Mouse (Mus musculus): ENCODE data around the gene Ak1.

The Ak1 gene

DNA sequence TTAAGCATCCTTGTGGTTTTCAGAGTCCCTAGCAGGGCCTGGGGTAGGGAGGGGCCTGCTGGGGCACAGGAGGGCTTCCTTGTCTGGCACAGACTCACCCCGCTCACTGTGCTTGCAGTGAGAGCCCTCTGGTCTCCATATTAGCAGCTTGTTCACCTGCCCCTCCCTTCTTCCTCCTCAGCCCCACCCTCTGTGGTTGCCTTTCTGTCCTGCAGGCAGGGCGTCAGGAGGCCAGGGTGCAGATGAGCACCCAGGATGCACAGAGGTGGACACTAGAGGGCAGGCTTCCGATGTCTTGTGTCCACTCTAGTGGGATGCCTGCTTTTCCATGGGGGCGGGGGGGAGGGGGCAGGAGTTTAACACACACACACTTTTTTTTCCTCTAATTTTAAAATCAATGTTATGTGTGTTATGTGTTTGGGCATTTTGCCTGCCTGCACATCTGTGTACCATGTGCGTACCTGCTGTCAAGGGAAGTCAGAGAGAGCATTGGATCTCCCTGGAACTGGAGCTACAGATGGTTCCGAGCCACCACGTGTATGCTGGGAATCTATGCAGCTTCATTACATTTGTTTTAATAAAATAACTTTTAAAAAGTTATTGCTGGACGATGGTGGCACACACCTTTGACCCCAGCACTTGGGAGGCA is 20.0 kb upstream of the Ak1 start:
- peak; percentile 64 for DNase-seq

GRCm38 (mm10) chr2:32602600-32603054 is 18.9 kb upstream of the Ak1 start:
- DNase-seq: peak; percentile 95

DNA sequence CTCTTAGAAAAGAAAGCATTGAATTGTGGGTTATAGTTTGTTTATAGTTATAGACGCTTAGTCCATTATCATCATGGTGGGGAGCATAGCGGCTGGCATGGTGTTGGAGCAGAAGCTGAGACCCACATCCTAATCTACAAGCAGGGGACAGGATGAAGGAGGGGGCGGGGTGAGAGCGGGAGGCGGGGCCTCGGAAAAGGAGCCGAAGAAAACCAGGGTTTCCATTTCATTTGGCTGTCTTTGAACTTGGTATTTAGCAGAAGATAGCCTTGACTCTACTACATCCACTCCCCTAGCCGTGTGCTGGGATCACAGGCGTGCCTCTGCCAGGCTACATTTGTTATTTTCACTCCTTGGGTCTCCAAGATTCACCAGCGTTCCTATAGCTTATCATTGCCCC is 16.9 kb upstream of the Ak1 start:
- no peak for DNase-seq

DNA sequence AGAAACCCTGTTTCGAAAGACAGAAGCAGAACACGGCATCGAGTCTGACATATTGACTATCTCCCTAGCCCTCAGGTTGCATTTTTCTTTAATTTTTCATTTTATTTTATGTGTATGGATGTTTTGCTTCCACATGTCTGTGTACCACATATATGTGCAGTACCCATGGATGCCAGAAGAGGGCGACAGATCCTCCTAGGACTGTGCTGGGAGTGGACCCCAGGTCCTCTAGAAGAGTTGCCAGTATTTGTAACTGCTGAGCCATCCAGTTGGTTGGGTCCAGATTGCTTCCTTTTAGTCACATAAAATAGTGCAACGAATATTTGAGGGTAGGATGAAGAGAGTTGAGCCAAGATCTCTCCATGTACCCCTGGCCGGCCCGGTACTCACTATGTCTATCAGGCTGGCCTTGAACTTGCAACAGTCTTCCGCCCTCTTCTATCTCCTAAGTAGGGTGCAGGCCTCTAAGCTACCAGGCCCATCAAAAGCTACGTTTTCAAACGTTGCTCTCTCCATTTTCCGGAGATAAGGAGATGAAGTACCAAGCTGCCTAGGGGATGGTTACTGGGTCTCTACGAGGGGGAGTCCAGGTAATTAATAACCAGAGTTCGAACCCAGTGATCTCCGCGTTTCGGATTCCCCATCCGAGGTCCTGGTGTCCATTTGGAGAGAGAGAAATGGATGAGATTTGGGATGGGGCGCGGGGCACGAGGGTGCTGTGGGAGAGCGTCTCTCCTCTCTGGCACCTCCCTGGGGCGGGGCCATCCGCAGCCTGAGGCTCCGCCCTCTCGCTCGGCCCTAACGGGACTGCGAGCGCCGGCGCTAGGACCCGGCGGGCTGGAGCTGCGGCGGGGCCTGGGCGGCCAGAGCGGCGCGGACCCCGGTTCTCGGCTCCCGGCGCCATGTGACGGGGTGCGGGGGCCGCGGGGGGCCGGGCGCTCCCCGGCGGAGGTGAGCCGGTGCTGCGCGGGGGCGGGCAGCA is 15.1 kb upstream of the Ak1 start:
- peak; percentile 92 for DNase-seq

DNA sequence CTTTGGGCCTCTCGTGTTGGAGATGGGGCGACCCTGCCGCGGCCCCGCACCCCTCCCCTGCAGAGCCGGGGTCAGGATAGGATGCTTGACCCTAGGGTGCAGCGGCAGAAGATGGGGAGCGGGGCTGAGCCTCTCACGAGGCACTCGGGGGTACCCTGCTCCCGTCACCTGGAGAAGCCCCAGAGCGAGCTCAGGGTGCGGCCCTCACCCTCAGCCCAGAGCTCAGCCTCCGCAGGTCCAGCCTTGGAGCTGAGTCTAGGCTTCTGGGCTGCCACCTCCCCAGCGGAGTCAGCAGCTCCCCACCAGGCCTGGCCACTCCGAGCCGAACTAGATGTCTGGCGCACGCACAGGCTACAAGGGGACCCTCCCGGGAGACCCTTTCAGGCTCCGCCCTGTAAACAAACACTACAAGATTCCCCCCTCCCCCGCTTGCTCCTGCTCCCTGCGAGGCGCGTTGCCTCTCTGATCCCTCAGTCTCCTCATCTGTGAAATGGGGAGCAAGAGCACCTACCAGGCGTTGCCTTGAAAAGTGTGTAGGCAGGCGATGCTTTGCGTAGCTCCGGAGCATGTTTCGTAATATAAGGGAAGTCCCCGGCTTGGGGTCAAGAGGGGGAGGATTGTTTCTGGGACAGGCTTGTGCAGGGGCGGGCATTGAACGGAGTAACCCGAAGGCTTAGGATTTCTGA is 14.2 kb upstream of the Ak1 start:
- DNase-seq: peak; percentile 65

- peak; percentile 76 for DNase-seq
Measured at GRCm38 (mm10) chr2:32608141-32608777, 13.3 kb upstream of the Ak1 start.

GRCm38 (mm10) chr2:32608778-32609435 is 12.7 kb upstream of the Ak1 start:
- DNase-seq: no peak

DNA sequence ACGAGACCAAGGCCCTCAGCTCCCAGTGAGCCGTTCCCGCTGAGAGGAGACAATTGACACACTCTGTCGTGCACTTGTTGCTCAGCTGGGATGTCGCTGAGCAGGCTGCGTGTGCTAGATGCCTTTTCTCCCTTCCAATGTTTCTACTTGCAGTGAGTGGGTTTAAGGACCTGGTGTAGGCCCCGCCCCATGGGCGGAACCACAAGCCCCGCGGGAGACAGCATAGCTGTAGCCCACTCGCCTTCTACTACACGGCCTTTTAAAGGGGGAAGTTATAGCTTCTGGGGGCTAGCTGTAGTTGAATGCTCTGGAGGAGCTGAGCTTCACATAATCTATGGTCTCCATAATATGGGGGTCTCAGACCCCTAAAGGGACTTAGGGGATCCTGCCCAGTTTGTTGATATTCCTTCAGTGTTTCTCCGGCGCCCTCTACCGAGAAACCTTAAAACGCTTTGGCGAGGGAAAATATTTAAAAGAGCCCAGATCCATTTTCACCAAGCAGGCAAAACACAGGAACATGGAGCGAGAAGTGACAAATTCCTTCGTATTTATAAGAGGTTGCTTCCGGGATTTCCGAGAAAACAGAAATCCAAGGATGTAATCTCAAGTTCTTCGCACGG is 10.8 kb upstream of the Ak1 start:
- peak; percentile 69 for DNase-seq

- no peak for DNase-seq
Measured at GRCm38 (mm10) chr2:32612274-32612673, 9.3 kb upstream of the Ak1 start.

- no peak for DNase-seq
Measured at GRCm38 (mm10) chr2:32617109-32617508, 4.4 kb upstream of the Ak1 start.

- DNase-seq: no peak
Measured at GRCm38 (mm10) chr2:32617601-32618000, 4.0 kb upstream of the Ak1 start.

DNA sequence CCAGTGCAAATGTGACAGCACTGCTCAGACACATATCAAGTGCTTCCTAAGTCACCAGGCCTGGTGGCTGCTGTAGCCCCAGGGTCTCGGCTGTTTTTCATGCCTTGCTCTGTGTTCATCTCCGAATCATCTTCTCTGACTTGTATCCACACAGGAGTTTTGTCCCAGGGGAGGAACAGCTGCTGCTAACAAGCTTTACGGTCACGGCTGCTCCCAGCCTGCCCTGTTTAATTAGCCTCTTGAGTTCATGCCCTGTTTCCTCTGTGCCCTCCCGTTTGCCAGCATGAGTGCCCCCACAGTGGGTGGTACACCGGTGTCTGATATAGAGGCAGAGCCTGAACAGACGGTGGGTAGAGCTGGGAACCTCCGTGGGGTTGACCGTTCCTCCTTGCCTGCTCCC is 3.5 kb upstream of the Ak1 start:
- no peak for DNase-seq

DNA sequence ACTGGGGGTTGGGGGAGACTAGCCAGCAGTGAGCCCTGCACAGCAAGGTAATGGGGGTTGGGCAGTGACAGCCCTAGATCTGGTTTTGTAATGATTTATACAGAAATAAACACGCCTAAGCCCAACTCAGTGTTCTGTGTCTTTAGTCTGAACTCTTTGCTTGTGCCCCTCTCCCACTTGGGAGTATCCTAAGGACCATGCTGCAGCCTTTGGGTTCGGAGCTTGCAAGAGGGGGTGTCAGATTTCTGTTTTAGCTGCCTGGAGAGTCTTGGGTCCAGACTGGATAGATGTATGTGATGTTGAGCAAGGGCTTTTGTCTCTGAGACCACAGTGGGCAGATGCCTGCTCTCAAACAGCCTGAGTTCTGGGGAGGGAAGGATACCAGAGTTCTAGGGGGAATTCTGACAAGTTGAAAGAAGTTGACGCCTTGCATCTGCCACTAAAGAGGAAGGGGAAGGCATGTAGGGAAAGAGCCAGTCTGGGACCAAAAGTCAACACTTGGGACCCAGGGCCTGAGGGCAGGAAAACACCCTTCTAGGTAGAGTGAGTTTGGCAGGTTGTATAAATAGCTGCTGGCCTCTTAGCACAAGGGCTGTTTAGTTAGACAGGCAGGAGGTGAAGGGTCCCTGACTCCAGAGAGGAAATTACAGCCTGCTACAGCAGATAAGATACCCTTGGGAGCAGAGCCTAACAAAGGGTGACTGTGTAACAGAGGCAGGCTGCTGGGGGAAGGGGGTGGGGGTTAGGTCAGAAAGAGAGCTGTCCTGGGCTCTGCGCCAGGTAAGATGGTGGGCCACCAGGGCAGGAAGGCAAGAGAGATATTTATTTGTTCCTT is 659 bp upstream of the Ak1 start:
- peak; percentile 86 for DNase-seq

GRCm38 (mm10) chr2:32624111-32624748 is 2.7 kb downstream of the Ak1 start:
- no peak for DNase-seq

GRCm38 (mm10) chr2:32625212-32625872 is 3.8 kb downstream of the Ak1 start:
- DNase-seq: peak; percentile 85

GRCm38 (mm10) chr2:32625873-32626694 is 4.5 kb downstream of the Ak1 start:
- no peak for DNase-seq

DNA sequence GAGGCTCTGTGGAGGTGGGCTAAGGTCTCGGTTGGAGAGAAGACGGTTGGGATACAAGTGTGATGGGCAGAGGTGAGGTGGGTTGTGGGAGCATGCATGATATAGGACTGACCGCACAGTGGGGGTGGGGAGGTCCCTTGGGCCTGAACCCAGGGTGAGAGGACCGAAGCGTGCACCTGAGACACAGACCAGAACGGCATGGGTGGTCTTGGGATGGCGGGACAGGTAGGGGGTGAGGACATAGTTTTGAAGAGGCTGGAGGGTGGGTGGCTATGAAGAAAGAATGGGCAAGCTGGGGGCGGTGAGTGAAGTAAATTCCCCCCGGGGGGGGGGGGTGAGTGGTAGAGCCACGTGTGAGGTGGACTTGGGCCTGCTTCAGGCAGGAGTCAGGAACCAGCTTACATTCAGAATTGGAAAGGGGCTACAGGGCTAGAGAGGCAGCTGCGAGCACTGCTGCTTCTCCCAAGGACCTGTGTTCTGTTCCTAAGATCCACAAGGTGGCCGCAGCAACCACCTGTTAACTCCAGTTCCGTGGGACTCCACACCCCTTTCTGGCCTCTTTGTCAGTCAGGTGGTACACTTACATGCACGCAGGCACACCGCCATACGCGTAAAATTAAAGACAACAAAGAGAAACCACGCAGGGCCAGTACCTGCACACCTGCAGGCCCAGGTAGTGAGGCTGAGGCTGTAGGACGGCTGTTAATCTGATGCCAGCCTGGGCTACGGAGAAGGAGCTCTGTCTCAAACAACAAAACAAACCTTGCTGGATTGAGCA is 5.9 kb downstream of the Ak1 start:
- DNase-seq: no peak

DNA sequence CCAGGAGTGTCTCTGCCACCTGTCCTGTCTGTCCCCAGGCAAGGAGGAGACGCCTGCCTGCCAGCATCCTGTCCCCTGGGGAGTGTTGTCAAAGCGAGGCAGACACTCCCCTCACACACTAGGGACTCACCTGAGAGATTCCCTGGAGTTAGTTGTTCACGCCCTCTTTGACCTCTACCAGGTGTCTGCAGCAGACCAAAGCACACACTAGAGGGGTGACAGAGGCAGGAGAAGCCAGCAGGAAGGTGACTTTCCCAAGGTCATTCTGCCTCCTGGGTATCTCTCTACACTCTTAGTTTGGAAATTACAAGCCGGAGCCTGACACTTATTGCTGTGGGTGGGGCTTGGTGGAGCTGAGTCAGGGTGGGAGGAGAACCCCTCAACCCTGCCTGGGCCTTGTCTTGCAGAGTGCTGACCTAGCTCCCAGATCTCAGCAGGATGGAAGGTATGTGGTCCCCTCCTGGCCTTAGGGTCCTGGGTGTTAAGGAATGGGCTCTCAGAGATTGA is 6.5 kb downstream of the Ak1 start:
- no peak for DNase-seq
